Mouse (Mus musculus) liver, embryonic 14.5 days (tissue): ENCODE measurements around the gene Trim61.

Source experiments
- CTCF ChIP-seq: IDR thresholded peaks from 2 replicates; pipeline ENCODE4 v1.5.1; 2016; ENCODE audit warnings: antibody characterized with exemption, low read depth, control low read depth
- EP300 ChIP-seq: IDR thresholded peaks from 2 replicates; pipeline ENCODE4 v1.6.1; 2016; ENCODE audit warnings: antibody characterized with exemption, low read depth

- TF ChIP-seq CTCF (no peak), EP300 (no peak)
Measured at GRCm38 (mm10) chr8:65034136-65034535, 15.8 kb upstream of the Trim61 start.
